In genomic region chr8:87037620-87038380, GRCm38 (mm10) we compare ENCODE assay signal across 7 mouse cellular contexts.
DNase-seq lines count a peak whose midpoint lies in the region; TF ChIP-seq lines count a peak whose summit lies in the region.

No protein-coding gene starts in this region.

- H3K36me3 ChIP-seq in E14TG2a.4 (ENCODE audit: insufficient read depth, low read length) (no peaks in the 10 kb centered on the region), ES-Bruce4 (ENCODE audit: control insufficient read depth, insufficient read depth, low read length, poor library complexity, severe bottlenecking) (no peaks in the 10 kb centered on the region)
- H3K36me3 ChIP-seq in hindbrain, embryonic 10.5 days = no peaks in the 10 kb centered on the region
- H3K36me3 ChIP-seq in midbrain, embryonic 10.5 days = no peaks in the 10 kb centered on the region

- TF ChIP-seq POLR2A in ES-Bruce4 (IDR thresholded peaks at IDR 0.05; ENCODE audit: insufficient read depth, low read length) = no peak

- H3K4me1 ChIP-seq in E14TG2a.4 (replicated peaks; ENCODE audit: low read depth, low read length) (peaks cover 10% of the 10 kb centered on the region; the same call in 1 of the 2 replicates), ES-Bruce4 (ENCODE audit: control insufficient read depth, insufficient read depth, low read length) (no peaks in the 10 kb centered on the region)
- peaks cover 21% of the 10 kb centered on the region for H3K4me1 ChIP-seq in hindbrain, embryonic 10.5 days (replicated peaks)
- peaks cover 18% of the 10 kb centered on the region for H3K4me1 ChIP-seq in midbrain, embryonic 10.5 days

- H3K27me3 ChIP-seq in E14TG2a.4 (ENCODE audit: insufficient read depth, low read length) (peaks cover 32% of the 10 kb centered on the region), ES-Bruce4 (ENCODE audit: control insufficient read depth, insufficient read depth, low read length, poor library complexity, severe bottlenecking) (peaks cover 3% of the 10 kb centered on the region; the same call in 1 of the 2 replicates)
- H3K27me3 ChIP-seq in hindbrain, embryonic 10.5 days (ENCODE audit: insufficient read depth, poor library complexity, severe bottlenecking) = peaks cover 32% of the 10 kb centered on the region
- H3K27me3 ChIP-seq in midbrain, embryonic 10.5 days (ENCODE audit: low read depth, poor library complexity, severe bottlenecking) = peaks cover 39% of the 10 kb centered on the region

- H3K27ac ChIP-seq in ES-Bruce4 (ENCODE audit: insufficient read depth, low read length) = no peak overlapping the region
- peak overlapping the region; percentile 68 for H3K27ac ChIP-seq in hindbrain, embryonic 10.5 days
- H3K27ac ChIP-seq in midbrain, embryonic 10.5 days (replicated peaks) = peak overlapping the region; percentile 83

- WGBS in hindbrain, embryonic 10.5 days = 4% methylated on average over 48 of the region's 48 CpGs
- 4% methylated on average over 48 of the region's 48 CpGs for WGBS in midbrain, embryonic 10.5 days

- DNase-seq in embryo, embryonic 11 days = peak; percentile 66
- peak; percentile 53 for DNase-seq in hindbrain, embryonic 10.5 days (ENCODE audit: low spot score)
- DNase-seq in midbrain, embryonic 10.5 days (ENCODE audit: low spot score) = peak; percentile 56
- no peak for DNase-seq in thymus, postnatal 10 days (ENCODE audit: low spot score in 2 of 2)
- no peak for DNase-seq in urinary bladder, postnatal 4 days (ENCODE audit: low spot score in 2 of 2)

- H3K9me3 ChIP-seq in E14TG2a.4 (ENCODE audit: low read length) = no peaks in the 10 kb centered on the region
- no peaks in the 10 kb centered on the region for H3K9me3 ChIP-seq in ES-Bruce4 (replicated peaks; ENCODE audit: control insufficient read depth, insufficient read depth, low read length, poor library complexity, severe bottlenecking)
- H3K9me3 ChIP-seq in hindbrain, embryonic 10.5 days = no peaks in the 10 kb centered on the region
- H3K9me3 ChIP-seq in midbrain, embryonic 10.5 days (replicated peaks) = no peaks in the 10 kb centered on the region

- no peak for TF ChIP-seq EP300 in ES-Bruce4 (IDR thresholded peaks at IDR 0.05; ENCODE audit: insufficient read depth, low read depth, low read length)

- TF ChIP-seq CTCF in E14TG2a.4 (conservative IDR thresholded peaks at IDR 0.05; ENCODE audit: low read length) = no peak
- TF ChIP-seq CTCF in ES-Bruce4 (IDR thresholded peaks at IDR 0.05; ENCODE audit: low read depth, low read length) = no peak

- H3K4me3 ChIP-seq in E14TG2a.4 (replicated peaks; ENCODE audit: low read length) = peak overlapping the region; percentile 76
- H3K4me3 ChIP-seq in ES-Bruce4 (ENCODE audit: low read depth, low read length) = peak overlapping the region; percentile 57
- peak overlapping the region; percentile 56 for H3K4me3 ChIP-seq in hindbrain, embryonic 10.5 days
- H3K4me3 ChIP-seq in midbrain, embryonic 10.5 days = peak overlapping the region; percentile 64

- peak overlapping the region; percentile 59 for H3K9ac ChIP-seq in ES-Bruce4 (ENCODE audit: low read depth, poor library complexity, severe bottlenecking)

Comparison
In these comparisons a context has a peak if more than half of its experiments do, and no peak if none do; other contexts are left out.
1. DNase-seq: peak in embryo, embryonic 11 days (single experiment), hindbrain, embryonic 10.5 days (single experiment) and midbrain, embryonic 10.5 days (single experiment); none in thymus, postnatal 10 days (0 of 2) and urinary bladder, postnatal 4 days (0 of 2).
2. Peak in every context shown above with its lines, with median percentiles within 50 percentile points of each other: H3K4me3 ChIP-seq.